Mouse (Mus musculus) olfactory bulb, adult 2 months (tissue): Measurements from ENCODE around the gene Plau.

Experiments
- CTCF ChIP-seq: fragments of 200-500 bp; IDR thresholded peaks from 2 replicates; pipeline ENCODE4 v1.5.1; 2012; ENCODE audit warnings: low read depth, mild to moderate bottlenecking, low read length, moderate library complexity; ENCODE audit not compliant: insufficient read depth
- POLR2A ChIP-seq: fragments of 200-500 bp; IDR thresholded peaks from 2 replicates; pipeline ENCODE4 v1.6.1; 2012; ENCODE audit warnings: mild to moderate bottlenecking, low read depth, low read length, moderate library complexity; ENCODE audit not compliant: insufficient read depth

GRCm38 (mm10) chr14:20864192-20864591 is 27.7 kb downstream of the Plau start:
- TF ChIP-seq CTCF (no peak), POLR2A (no peak)
